Mouse (Mus musculus): ENCODE data around the gene Mef2d. TPM values are rescaled to one million over a fixed set of nuclear protein-coding genes. Genes with fewer than 3 reads are reported as not detected.

Gene Mef2d
- polyA plus RNA-seq, 1 experiment from 2014 or later, result 21.8 TPM

DNA sequence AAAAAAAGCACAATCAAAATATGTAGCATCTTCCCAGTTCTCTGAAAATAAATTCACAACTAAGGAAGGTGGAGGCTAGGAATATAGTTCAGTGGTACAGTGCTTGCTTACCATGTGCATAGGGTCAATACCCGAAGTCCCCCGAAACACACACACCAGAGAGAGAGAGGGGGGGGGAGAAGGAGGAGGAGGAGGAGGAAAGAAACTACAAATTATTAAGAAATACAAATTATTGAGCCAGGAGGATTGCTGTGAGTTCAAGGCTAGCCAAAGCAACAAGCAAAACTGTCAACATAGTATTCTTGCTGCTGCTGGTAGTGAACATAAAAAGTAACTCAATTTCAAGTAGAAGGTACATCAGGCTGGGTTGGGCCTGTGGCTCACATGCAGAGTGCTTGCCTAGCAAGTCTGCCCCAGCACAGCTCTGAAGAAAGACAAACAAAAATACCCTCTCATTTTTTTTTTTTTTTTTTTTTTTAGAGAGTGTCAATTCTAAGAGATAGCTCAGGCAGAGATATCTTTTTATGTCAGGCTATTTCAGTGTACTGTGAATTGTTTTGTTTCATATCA is 57.5 kb downstream of the Mef2d start:
- Histone ChIP-seq H3K36me3 (ENCODE audit: control insufficient read depth, insufficient read depth, low read length) (no peaks in the 10 kb centered on the region), H3K9ac (ENCODE audit: low read depth, low read length) (no peak overlapping the region), H3K9me3 (ENCODE audit: control insufficient read depth, low read length) (no peaks in the 10 kb centered on the region), H3K27ac (ENCODE audit: low read depth, low read length) (no peak overlapping the region), H3K4me2 (replicated peaks; ENCODE audit: low read depth, low read length) (no peak overlapping the region), H3K4me3 (ENCODE audit: low read length) (no peak overlapping the region), H3K4me1 (ENCODE audit: control insufficient read depth, insufficient read depth, low read length) (0 out of 2 replicates have a peak, but pooled peaks cover 6% of the 10 kb centered on the region), H3K27me3 (ENCODE audit: control insufficient read depth, insufficient read depth, low read length) (peaks cover 86% of the 10 kb centered on the region)
- ATAC-seq (ENCODE audit: low FRiP score, low TSS enrichment), result no peak
- WGBS, result 24% methylated on average over 2 of the region's 2 CpGs

DNA sequence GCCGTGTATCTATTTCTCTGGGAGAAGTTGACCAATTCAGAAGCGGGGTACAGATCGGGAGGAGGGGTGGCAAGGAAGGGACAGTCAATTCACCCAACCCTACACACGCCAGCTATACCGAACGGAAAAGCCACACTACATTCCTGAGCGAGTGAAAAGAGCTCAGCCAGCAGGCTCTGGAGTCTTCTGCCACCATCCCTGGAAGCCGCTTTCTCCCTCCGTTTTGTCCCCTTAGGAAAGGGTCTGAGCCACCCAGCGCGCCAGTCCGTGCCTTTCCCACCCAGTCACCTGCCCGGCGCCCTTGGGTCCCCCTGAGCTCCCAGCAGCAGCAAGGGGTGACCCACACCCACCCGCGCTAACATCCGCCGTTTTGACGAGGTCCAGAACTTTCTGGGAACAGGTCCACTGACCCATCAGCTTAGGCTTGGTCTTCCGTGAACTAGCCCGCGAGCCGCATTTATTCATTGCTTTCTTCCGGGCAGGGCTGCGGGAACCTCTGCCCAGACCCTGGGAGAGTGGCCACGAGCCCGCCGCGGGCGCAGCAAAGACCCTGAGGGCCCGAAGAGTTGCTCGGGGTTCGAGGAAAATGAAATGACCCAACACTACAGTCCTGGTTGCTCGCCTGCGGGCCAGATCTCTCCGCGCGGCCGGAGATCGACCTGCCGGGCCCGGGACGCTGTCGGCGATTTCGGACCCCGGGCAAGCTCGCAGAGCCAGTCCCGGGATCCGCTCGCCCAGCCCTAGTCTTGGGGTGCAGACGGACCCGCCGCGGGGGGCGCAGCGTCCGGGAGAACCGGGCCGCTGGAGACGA is 58.2 kb downstream of the Mef2d start:
- Histone ChIP-seq H3K9ac (ENCODE audit: low read depth, low read length) (no peak overlapping the region), H3K4me2 (replicated peaks; ENCODE audit: low read depth, low read length) (peak overlapping the region; percentile 36), H3K36me3 (ENCODE audit: control insufficient read depth, insufficient read depth, low read length) (no peaks in the 10 kb centered on the region), H3K9me3 (ENCODE audit: control insufficient read depth, low read length) (no peaks in the 10 kb centered on the region), H3K27me3 (ENCODE audit: control insufficient read depth, insufficient read depth, low read length) (peaks cover 91% of the 10 kb centered on the region), H3K4me3 (ENCODE audit: low read length) (peak overlapping the region; percentile 28), H3K4me1 (ENCODE audit: control insufficient read depth, insufficient read depth, low read length) (0 out of 2 replicates have a peak, but pooled peaks cover 6% of the 10 kb centered on the region), H3K27ac (ENCODE audit: low read depth, low read length) (no peak overlapping the region)
- ATAC-seq (ENCODE audit: low FRiP score, low TSS enrichment), result no peak
- WGBS, result 1% methylated on average over 61 of the region's 61 CpGs

DNA sequence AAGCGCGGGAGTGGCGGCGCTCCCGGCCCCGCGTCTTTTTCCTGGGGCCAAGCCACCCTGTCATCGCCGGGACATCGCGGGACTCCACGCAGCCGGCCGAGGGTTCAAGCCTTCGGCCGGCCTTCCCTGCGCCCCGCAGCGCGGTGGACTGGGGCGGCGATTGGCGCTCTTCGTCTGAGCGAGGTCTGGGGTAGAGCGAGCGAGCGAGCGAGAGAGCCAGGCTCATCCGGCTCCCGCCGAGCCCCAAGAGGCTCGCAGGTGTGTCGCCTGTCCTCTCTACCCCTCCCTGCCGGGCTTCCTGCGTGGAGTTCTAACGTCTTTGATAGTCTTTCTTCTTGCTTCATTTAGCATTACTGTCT is 58.8 kb downstream of the Mef2d start:
- 0 out of 2 replicates have a peak, but pooled peaks cover 6% of the 10 kb centered on the region for H3K4me1 ChIP-seq (ENCODE audit: control insufficient read depth, insufficient read depth, low read length)
- H3K4me2 ChIP-seq (replicated peaks; ENCODE audit: low read depth, low read length), result peak overlapping the region; percentile 36
- H3K27ac ChIP-seq (ENCODE audit: low read depth, low read length), result no peak overlapping the region
- H3K27me3 ChIP-seq (ENCODE audit: control insufficient read depth, insufficient read depth, low read length), result peaks cover 91% of the 10 kb centered on the region
- H3K9ac ChIP-seq (ENCODE audit: low read depth, low read length), result no peak overlapping the region
- ATAC-seq (ENCODE audit: low FRiP score, low TSS enrichment), result no peak
- H3K4me3 ChIP-seq (ENCODE audit: low read length), result peak overlapping the region; percentile 28
- H3K9me3 ChIP-seq (ENCODE audit: control insufficient read depth, low read length), result no peaks in the 10 kb centered on the region
- WGBS, result under 1% methylated on average over 37 of the region's 37 CpGs
- H3K36me3 ChIP-seq (ENCODE audit: control insufficient read depth, insufficient read depth, low read length), result no peaks in the 10 kb centered on the region

DNA sequence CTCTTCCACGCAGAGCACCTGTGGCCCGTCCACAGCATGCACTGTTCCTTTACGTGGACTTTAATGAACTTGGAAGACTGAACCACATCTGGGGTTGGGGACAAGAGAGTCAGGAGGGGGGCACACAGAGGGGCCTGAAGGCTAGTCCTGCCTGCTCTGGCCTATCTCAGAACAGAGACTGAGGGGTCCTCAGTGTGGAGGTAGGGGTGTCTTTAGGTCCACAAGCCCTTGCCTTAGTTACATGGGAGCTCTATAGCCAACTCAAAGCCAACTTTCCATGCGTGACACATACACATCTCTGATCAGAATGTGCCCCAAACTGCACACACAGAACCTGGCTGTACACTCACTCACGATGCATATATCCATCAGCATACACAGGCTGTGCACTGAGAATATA is 59.5 kb downstream of the Mef2d start:
- no peak for ATAC-seq (ENCODE audit: low FRiP score, low TSS enrichment)
- no peaks in the 10 kb centered on the region for H3K36me3 ChIP-seq (ENCODE audit: control insufficient read depth, insufficient read depth, low read length)
- 15% methylated on average over 5 of the region's 5 CpGs for WGBS
- H3K9ac ChIP-seq (ENCODE audit: low read depth, low read length), result no peak overlapping the region
- H3K4me1 ChIP-seq (ENCODE audit: control insufficient read depth, insufficient read depth, low read length), result 0 out of 2 replicates have a peak, but pooled peaks cover 6% of the 10 kb centered on the region
- H3K4me3 ChIP-seq (ENCODE audit: low read length), result no peak overlapping the region
- no peak overlapping the region for H3K4me2 ChIP-seq (replicated peaks; ENCODE audit: low read depth, low read length)
- no peak overlapping the region for H3K27ac ChIP-seq (ENCODE audit: low read depth, low read length)
- no peaks in the 10 kb centered on the region for H3K9me3 ChIP-seq (ENCODE audit: control insufficient read depth, low read length)
- peaks cover 96% of the 10 kb centered on the region for H3K27me3 ChIP-seq (ENCODE audit: control insufficient read depth, insufficient read depth, low read length)

DNA sequence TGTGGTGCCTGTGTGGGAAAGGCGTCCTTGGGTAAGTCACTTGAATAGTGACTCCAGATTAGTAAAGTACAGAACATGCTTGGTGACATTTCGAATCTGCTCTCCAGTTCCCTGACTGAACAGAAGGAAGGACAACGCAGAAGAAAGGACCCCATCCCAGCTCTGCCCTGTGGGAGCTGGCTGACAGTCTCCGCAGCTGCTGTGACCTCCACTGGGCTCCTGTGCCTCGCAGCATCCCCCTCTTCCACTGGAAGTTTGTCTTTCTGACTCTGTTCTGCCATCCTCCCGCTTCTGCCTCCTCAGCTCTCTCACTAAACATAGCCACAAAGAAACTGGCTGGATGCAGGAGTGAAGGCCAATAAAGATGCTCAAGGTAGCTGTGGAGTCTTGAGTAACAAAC is 60.8 kb downstream of the Mef2d start:
- H3K9ac ChIP-seq (ENCODE audit: low read depth, low read length), result no peak overlapping the region
- no peak overlapping the region for H3K27ac ChIP-seq (ENCODE audit: low read depth, low read length)
- no peak overlapping the region for H3K4me2 ChIP-seq (replicated peaks; ENCODE audit: low read depth, low read length)
- H3K27me3 ChIP-seq (ENCODE audit: control insufficient read depth, insufficient read depth, low read length), result peaks cover 96% of the 10 kb centered on the region
- no peaks in the 10 kb centered on the region for H3K9me3 ChIP-seq (ENCODE audit: control insufficient read depth, low read length)
- H3K36me3 ChIP-seq (ENCODE audit: control insufficient read depth, insufficient read depth, low read length), result no peaks in the 10 kb centered on the region
- H3K4me3 ChIP-seq (ENCODE audit: low read length), result no peak overlapping the region
- 2% methylated on average over 5 of the region's 6 CpGs for WGBS
- 0 out of 2 replicates have a peak, but pooled peaks cover 6% of the 10 kb centered on the region for H3K4me1 ChIP-seq (ENCODE audit: control insufficient read depth, insufficient read depth, low read length)
- ATAC-seq (ENCODE audit: low FRiP score, low TSS enrichment), result no peak

DNA sequence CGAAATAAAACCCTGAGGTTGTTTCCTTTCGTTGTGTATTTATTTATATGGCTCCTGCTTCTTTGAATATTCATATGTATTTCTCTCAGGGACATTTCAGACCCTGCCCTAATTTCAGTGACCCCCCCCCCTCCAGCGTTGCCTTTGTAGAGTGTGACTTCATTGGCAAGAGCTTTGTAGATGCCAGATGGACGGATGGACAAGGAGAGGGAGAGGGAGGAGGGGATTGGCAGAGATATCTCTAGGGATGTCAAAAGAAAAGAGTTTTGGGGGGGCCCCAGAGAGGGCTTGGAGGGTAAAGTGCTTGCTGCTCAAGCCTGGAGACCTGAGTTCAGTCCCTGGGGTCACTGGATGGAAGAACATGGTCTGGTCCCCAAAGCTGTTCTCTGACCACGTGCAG is 61.3 kb downstream of the Mef2d start:
- peaks cover 96% of the 10 kb centered on the region for H3K27me3 ChIP-seq (ENCODE audit: control insufficient read depth, insufficient read depth, low read length)
- H3K4me2 ChIP-seq (replicated peaks; ENCODE audit: low read depth, low read length), result no peak overlapping the region
- no peak for ATAC-seq (ENCODE audit: low FRiP score, low TSS enrichment)
- WGBS, result 12% methylated on average over 5 of the region's 5 CpGs
- no peak overlapping the region for H3K9ac ChIP-seq (ENCODE audit: low read depth, low read length)
- H3K4me1 ChIP-seq (ENCODE audit: control insufficient read depth, insufficient read depth, low read length), result 0 out of 2 replicates have a peak, but pooled peaks cover 6% of the 10 kb centered on the region
- no peak overlapping the region for H3K4me3 ChIP-seq (ENCODE audit: low read length)
- H3K36me3 ChIP-seq (ENCODE audit: control insufficient read depth, insufficient read depth, low read length), result no peaks in the 10 kb centered on the region
- no peaks in the 10 kb centered on the region for H3K9me3 ChIP-seq (ENCODE audit: control insufficient read depth, low read length)
- no peak overlapping the region for H3K27ac ChIP-seq (ENCODE audit: low read depth, low read length)

DNA sequence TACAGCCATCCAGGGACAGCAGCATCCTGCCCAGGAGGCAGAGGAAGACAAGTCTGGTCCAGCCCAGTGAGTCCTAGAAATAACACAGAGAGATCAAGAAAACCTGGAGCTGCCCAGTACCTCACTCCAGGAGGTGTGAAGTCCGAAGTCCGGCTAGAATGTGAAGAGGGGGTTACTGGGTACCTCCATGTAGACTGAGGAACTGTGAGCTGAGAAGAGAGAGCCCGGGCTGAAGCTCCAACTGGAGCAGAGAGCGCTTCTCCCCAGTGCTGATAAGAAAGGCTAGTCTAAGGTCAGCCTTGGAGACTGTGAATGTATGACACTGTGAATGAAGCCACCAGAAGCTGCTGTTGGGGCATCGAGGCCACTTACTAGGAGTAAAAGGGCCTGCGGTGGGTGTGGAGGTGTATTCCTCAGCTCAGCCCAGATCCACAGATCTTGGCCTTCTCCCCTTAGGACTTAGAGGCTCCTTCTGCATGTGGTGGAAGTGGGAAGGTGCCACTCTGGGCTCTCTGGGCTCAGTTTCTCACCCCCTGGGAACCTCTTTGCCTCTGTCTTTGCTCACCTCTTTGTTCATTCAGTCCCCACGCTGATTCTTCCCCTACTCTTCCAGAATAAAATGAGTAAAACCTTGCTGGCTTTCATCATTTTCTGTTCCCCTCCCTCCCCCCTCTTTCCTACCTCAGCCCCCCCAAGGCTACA is 62.0 kb downstream of the Mef2d start:
- Histone ChIP-seq H3K36me3 (ENCODE audit: control insufficient read depth, insufficient read depth, low read length) (no peaks in the 10 kb centered on the region), H3K4me2 (replicated peaks; ENCODE audit: low read depth, low read length) (no peak overlapping the region), H3K9ac (ENCODE audit: low read depth, low read length) (no peak overlapping the region), H3K4me1 (ENCODE audit: control insufficient read depth, insufficient read depth, low read length) (0 out of 2 replicates have a peak, but pooled peaks cover 6% of the 10 kb centered on the region), H3K4me3 (ENCODE audit: low read length) (no peak overlapping the region), H3K9me3 (ENCODE audit: control insufficient read depth, low read length) (no peaks in the 10 kb centered on the region), H3K27ac (ENCODE audit: low read depth, low read length) (no peak overlapping the region), H3K27me3 (ENCODE audit: control insufficient read depth, insufficient read depth, low read length) (peaks cover 96% of the 10 kb centered on the region)
- ATAC-seq (ENCODE audit: low FRiP score, low TSS enrichment), result no peak
- 2% methylated on average over 7 of the region's 7 CpGs for WGBS

DNA sequence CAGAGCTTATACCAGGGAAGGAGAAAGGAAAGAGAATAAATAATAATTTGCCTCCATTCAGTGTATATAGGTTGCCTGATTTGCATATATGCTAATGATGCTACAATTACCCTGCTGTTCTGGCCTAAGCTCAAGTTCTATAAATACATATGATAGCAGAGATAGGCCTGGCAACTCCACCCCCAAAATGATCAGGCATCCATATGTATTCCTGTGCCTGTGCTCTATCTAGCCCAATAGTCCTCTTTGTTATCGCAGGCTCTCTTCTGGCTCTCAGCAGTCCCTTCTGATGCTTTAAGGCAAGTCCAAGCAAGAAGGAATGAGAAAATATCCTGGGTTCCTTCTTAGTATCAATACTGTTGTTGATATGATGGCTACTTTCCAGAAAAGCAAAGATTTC is 62.6 kb downstream of the Mef2d start:
- 14% methylated on average over 1 of the region's 1 CpGs for WGBS
- H3K9ac ChIP-seq (ENCODE audit: low read depth, low read length), result no peak overlapping the region
- H3K4me2 ChIP-seq (replicated peaks; ENCODE audit: low read depth, low read length), result no peak overlapping the region
- no peak overlapping the region for H3K4me3 ChIP-seq (ENCODE audit: low read length)
- H3K27me3 ChIP-seq (ENCODE audit: control insufficient read depth, insufficient read depth, low read length), result peaks cover 96% of the 10 kb centered on the region
- no peak for ATAC-seq (ENCODE audit: low FRiP score, low TSS enrichment)
- H3K9me3 ChIP-seq (ENCODE audit: control insufficient read depth, low read length), result no peaks in the 10 kb centered on the region
- H3K4me1 ChIP-seq (ENCODE audit: control insufficient read depth, insufficient read depth, low read length), result 0 out of 2 replicates have a peak, but pooled peaks cover 6% of the 10 kb centered on the region
- H3K27ac ChIP-seq (ENCODE audit: low read depth, low read length), result no peak overlapping the region
- no peaks in the 10 kb centered on the region for H3K36me3 ChIP-seq (ENCODE audit: control insufficient read depth, insufficient read depth, low read length)

DNA sequence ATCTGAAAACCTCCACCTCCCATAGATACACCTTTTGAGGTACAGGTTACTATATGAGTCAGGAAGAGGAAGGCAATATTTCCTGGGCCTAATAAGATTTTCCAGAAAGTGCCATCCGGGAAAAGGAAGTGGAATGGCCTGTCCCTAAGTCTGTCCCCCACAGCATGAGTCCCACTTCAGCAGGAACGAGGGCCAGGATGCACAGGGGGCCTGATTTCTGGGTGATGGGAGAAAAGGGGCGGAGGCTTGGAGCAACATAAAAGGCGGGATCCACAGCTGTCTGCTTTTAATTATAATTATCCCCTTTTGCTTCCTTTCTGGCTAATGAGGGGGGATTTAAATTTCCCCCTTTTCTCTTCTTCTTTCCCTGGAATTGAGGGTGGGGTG is 63.0 kb downstream of the Mef2d start:
- Histone ChIP-seq H3K27me3 (ENCODE audit: control insufficient read depth, insufficient read depth, low read length) (peaks cover 100% of the 10 kb centered on the region), H3K9ac (ENCODE audit: low read depth, low read length) (no peak overlapping the region), H3K27ac (ENCODE audit: low read depth, low read length) (no peak overlapping the region), H3K36me3 (ENCODE audit: control insufficient read depth, insufficient read depth, low read length) (no peaks in the 10 kb centered on the region), H3K4me1 (ENCODE audit: control insufficient read depth, insufficient read depth, low read length) (0 out of 2 replicates have a peak, but pooled peaks cover 6% of the 10 kb centered on the region), H3K4me2 (replicated peaks; ENCODE audit: low read depth, low read length) (no peak overlapping the region), H3K4me3 (ENCODE audit: low read length) (no peak overlapping the region), H3K9me3 (ENCODE audit: control insufficient read depth, low read length) (no peaks in the 10 kb centered on the region)
- no peak for ATAC-seq (ENCODE audit: low FRiP score, low TSS enrichment)
- 12% methylated on average over 4 of the region's 4 CpGs for WGBS
